Mouse (Mus musculus): ENCODE results near the gene Arntl2.
A peak's percentile ranks its signal among the peaks of the same experiment; 100 is the strongest.

Gene Arntl2

GRCm38 (mm10) chr6:146781566-146781965 lies 14.3 kb upstream of the Arntl2 start:
- no peak for DNase-seq (ENCODE audit: low spot score)

DNA sequence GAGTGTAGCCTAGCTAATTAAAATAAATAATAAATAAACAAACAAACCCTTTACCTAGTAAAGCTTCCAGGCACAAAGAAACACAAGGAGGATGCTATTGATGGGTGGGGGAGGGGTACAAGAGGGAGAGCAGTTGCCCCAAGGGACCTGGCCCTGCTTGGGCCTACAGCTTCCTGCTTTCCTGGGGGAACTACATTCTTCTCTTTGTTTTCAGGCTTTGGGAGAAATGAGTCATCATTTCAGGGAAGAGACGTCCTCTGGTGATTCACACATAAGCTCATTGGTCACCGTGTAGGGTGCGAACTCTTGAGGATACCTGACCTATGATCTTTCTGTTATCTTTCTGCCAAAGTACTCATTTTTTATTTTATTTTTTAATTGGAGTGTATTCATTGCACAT lies 2.3 kb upstream of the Arntl2 start:
- no peak for DNase-seq (ENCODE audit: low spot score)

DNA sequence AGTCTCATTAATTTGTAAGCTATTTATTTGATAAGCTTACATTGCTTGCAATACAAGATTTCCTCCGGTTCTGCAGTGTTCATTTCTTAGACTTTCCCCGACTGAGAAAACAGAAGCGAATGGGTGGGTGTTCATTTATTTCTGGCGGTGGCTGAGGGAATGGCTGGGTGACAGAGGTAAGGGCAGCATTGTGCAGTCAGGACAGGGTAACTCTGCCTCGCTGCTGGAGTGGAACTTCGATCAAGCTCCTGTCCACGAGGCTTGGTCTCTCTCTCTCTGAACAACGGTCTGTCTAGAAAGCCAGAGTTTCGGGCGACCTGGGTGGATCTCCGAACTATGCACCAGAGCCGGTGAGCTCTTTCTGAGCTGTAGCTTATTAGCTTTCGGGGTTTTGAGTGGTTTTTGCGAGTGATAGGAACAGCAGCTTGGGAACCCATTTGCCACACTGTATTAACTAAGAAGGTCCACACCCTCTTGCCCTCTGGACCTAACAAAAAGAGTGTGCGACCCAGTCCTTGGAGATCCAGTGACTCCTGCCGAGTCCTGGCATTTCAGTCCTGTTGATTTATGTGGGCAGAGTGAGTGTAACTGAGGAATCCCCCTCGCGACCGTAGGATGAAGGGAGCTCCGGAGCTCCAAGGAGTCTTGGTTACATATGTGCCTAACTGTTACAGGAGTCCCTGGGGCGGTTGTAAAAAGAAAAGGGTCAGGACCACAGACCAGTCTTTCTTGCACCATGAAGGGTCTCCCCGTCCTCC lies 510 bp upstream of the Arntl2 start:
- DNase-seq (ENCODE audit: low spot score), result no peak

GRCm38 (mm10) chr6:146797446-146797845 lies 1.6 kb downstream of the Arntl2 start:
- DNase-seq (ENCODE audit: low spot score), result no peak

GRCm38 (mm10) chr6:146809991-146810390 lies 14.1 kb downstream of the Arntl2 start:
- DNase-seq (ENCODE audit: low spot score), result no peak

GRCm38 (mm10) chr6:146813007-146813406 lies 17.2 kb downstream of the Arntl2 start:
- DNase-seq (ENCODE audit: low spot score), result no peak

DNA sequence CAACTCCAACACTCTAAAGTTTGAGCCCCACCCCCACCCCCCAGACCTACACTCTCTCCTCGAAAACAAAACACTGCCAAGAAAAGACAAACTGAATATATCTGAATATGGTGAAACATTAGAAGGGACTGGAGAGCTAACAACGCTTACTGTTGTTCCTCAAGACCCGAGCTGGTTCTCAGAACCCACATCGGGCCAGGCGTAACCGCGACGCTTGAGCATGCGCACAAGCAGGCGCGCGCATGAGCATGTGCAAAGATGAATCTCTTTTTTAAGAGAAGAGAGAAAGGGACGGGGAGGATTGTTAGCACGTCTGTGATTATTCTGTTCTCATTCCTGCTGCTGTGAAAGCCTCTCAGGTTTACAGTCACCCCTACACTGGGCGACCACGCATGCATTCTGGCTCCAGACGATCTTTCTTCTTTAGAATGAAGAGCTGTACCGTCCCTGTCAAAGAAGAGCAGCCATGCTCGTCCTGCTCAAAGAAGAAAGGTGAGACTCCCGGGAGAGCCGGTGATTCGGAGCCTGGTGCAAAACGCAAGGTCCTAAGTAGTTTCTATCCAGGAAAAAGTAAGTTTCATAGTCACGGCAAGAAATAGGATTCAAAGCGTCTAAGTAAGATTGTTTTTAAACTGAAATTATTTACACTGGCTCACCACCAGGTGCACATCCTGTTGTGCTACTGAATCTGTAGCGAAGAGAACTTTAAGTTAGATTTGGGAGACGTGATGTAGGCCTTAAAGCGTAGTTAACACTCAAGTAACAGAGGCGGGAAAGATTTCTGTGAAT lies 24.5 kb downstream of the Arntl2 start:
- no peak for DNase-seq (ENCODE audit: low spot score)

GRCm38 (mm10) chr6:146821958-146822357 lies 26.1 kb downstream of the Arntl2 start:
- no peak for DNase-seq (ENCODE audit: low spot score)

GRCm38 (mm10) chr6:146824727-146825486 lies 29.1 kb downstream of the Arntl2 start:
- DNase-seq (ENCODE audit: low spot score), result no peak

GRCm38 (mm10) chr6:146825487-146825773 lies 29.6 kb downstream of the Arntl2 start:
- DNase-seq (ENCODE audit: low spot score), result no peak

GRCm38 (mm10) chr6:146831320-146831719 lies 35.5 kb downstream of the Arntl2 start:
- DNase-seq (ENCODE audit: low spot score), result no peak

DNA sequence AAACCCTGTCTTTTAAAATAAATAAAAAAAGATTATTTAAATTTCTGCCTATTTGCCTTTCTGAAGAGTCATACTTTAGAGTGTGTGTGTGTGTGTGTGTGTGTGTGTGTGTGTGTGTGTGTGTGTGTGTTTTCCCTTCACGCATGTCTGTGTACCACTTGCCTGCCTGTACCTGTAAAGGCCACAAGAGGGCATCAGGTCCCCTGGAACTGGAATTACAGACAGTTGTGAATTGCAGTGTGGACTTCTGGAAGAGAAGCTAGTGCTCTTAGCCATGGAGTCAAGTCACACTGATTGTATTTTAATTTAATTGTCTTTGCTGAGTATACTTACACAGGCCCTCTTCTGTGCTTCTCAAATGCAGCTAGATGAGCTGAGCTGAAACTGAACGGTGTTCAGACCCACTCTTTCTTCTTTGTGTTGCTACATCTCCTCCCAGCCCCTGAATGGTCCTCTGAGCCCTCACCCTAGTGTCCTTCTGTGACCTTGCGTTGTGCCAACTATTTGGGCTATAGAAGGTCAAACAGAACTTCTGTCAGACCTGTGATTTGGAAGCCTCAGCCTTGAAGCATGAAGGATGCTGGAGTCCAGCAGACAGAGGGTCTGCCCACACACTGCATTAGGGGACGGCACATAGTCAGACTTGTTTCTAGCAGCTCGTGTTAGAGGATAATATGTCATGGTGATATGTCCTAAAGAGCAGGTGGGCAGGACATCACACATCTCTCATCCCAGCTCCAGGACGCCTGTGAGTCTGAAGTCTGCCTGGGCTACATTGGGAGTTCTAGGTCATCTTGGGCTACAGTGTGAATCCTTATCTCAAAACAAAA lies 37.8 kb downstream of the Arntl2 start:
- DNase-seq (ENCODE audit: low spot score), result peak; percentile 36

- no peak for DNase-seq (ENCODE audit: low spot score)
These were observed 38.5 kb downstream of the Arntl2 start for GRCm38 (mm10) chr6:146834342-146834741.

- no peak for DNase-seq (ENCODE audit: low spot score)
These were observed 39.9 kb downstream of the Arntl2 start for GRCm38 (mm10) chr6:146835784-146836183.

DNA sequence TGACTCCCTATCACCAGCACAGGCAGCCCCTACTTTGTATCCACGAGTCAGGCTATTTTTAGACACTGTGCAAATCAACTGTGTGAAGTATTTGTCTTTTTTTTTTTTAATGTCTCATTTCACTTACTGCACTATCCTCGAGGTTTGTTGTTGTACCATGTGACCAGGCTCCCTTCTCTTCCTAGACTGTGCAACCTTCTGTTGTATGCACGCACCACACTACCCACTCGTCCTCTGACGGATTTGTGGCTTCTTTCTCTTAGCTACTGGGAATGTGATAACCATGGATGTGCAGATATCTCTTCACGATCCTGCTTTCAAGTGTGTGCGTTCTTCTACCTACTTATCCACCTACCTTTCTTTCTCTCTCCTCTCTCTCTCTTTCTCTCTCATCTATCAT lies 41.5 kb downstream of the Arntl2 start:
- DNase-seq (ENCODE audit: low spot score), result no peak

GRCm38 (mm10) chr6:146838366-146838765 lies 42.5 kb downstream of the Arntl2 start:
- no peak for DNase-seq (ENCODE audit: low spot score)

DNA sequence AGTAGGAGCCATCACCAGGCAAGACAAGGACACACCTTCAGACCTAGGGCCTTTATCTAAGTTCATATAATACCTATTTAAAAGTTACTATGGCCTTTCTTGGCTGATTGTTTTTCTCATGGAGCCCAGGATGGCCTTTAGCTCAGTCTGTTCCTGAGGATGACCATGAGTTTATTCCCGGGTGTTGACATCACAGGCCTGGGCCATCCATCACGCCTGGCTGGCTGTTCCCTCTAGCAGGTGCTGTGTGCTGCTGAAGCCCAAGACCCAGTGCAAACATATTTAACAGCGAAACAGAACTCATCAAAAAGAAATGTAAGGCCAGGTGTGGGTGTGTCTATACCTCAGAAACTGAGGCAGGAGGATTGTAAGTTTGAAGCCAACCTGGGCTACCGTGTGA lies 43.0 kb downstream of the Arntl2 start:
- no peak for DNase-seq (ENCODE audit: low spot score)

GRCm38 (mm10) chr6:146844867-146845266 lies 49.0 kb downstream of the Arntl2 start:
- DNase-seq (ENCODE audit: low spot score), result no peak

- DNase-seq (ENCODE audit: low spot score), result no peak
These were observed 49.5 kb downstream of the Arntl2 start for GRCm38 (mm10) chr6:146845347-146845746.

GRCm38 (mm10) chr6:146845961-146846750 lies 50.3 kb downstream of the Arntl2 start:
- DNase-seq (ENCODE audit: low spot score), result peak; percentile 76

DNA sequence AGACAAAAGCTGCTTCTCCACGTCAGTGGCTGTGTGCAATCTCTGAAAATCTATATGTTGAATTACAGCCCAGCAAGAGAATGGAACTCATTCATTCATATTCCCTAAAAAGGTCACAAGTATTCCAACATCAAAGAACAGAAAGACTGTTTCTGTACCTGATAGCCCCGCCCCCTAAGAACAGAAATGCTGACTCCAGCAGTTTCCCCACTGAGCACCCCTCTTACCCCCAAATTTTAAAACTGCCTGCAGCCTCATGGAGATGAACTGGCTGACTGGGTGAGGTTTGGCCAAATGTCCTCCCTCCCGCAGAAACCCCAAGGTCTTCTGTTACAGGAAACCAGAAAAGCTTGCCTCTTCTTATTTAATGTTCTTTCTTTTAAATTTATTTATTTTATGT lies 51.5 kb downstream of the Arntl2 start:
- no peak for DNase-seq (ENCODE audit: low spot score)
